Mouse (Mus musculus): Measurements from ENCODE around the gene Setd4. TPM values are rescaled to one million over a fixed set of nuclear protein-coding genes. Genes with fewer than 3 reads are reported as not detected.

The Setd4 gene
- polyA plus RNA-seq, 1 experiment from 2014 or later: 6.1 TPM

DNA sequence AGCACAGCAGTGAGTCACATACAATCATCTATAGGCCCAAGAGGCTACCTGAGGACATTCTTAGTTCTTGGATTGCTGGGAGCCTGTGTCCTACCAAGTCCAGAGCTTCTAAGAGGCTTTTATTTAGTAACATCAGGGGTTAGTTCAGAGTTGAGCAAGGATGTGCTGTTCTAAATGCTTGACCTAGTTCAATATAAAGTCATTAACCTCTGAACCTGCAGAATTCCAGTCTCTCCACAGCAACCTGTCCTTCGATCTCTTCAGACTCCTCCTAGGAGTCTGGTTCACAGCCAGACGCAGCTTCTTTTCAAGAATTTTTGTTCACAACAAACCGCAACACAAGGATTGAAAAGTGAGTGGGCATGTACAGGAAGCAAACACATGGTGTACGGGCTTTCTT, 7.1 kb upstream of the Setd4 start:
- H3K4me1 ChIP-seq (ENCODE audit: control insufficient read depth, insufficient read depth, low read length): 0 out of 2 replicates have a peak, but pooled peaks cover 6% of the 10 kb centered on the region
- H3K36me3 ChIP-seq (ENCODE audit: control insufficient read depth, insufficient read depth, low read length): no peaks in the 10 kb centered on the region
- 91% methylated on average over 4 of the region's 4 CpGs for WGBS (ENCODE audit: insufficient replicate concordance)
- no peak overlapping the region for H3K4me2 ChIP-seq
- no peak overlapping the region for H3K9ac ChIP-seq (ENCODE audit: low read depth, low read length)
- H3K9me3 ChIP-seq (replicated peaks; ENCODE audit: control insufficient read depth, low read length): no peaks in the 10 kb centered on the region
- no peak for ATAC-seq (replicated peaks; ENCODE audit: insufficient number of reproducible peaks, low FRiP score, low TSS enrichment)
- H3K27me3 ChIP-seq (ENCODE audit: control insufficient read depth, insufficient read depth, low read length): no peaks in the 10 kb centered on the region
- H3K4me3 ChIP-seq (ENCODE audit: low read depth, low read length): no peak overlapping the region
- H3K27ac ChIP-seq (ENCODE audit: low read depth, low read length): no peak overlapping the region

DNA sequence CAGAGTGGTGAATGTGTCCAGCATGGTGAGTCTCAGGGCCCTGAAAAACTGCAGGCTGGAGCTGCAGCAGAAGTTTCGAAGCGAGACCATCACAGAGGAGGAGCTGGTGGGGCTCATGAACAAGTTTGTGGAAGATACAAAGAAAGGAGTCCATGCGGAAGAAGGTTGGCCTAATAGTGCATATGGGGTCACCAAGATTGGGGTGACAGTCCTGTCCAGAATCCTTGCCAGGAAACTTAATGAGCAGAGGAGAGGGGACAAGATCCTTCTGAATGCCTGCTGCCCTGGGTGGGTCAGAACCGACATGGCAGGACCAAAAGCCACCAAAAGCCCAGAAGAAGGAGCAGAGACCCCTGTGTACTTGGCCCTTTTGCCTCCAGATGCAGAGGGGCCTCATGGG, 5.9 kb upstream of the Setd4 start:
- Histone ChIP-seq H3K36me3 (ENCODE audit: control insufficient read depth, insufficient read depth, low read length) (no peaks in the 10 kb centered on the region), H3K27ac (ENCODE audit: low read depth, low read length) (no peak overlapping the region), H3K9me3 (replicated peaks; ENCODE audit: control insufficient read depth, low read length) (no peaks in the 10 kb centered on the region), H3K4me1 (ENCODE audit: control insufficient read depth, insufficient read depth, low read length) (0 out of 2 replicates have a peak, but pooled peaks cover 6% of the 10 kb centered on the region), H3K4me3 (ENCODE audit: low read depth, low read length) (no peak overlapping the region), H3K4me2 (no peak overlapping the region), H3K27me3 (ENCODE audit: control insufficient read depth, insufficient read depth, low read length) (no peaks in the 10 kb centered on the region), H3K9ac (ENCODE audit: low read depth, low read length) (no peak overlapping the region)
- no peak for ATAC-seq (replicated peaks; ENCODE audit: insufficient number of reproducible peaks, low FRiP score, low TSS enrichment)
- 91% methylated on average over 4 of the region's 4 CpGs for WGBS (ENCODE audit: insufficient replicate concordance)

GRCm38 (mm10) chr16:93608731-93609130, 4.9 kb upstream of the Setd4 start:
- Histone ChIP-seq H3K9ac (ENCODE audit: low read depth, low read length) (no peak overlapping the region), H3K4me1 (ENCODE audit: control insufficient read depth, insufficient read depth, low read length) (0 out of 2 replicates have a peak, but pooled peaks cover 6% of the 10 kb centered on the region), H3K27me3 (ENCODE audit: control insufficient read depth, insufficient read depth, low read length) (no peaks in the 10 kb centered on the region), H3K4me2 (peak overlapping the region; percentile 93), H3K4me3 (ENCODE audit: low read depth, low read length) (no peak overlapping the region; the same call in 1 of the 2 replicates), H3K27ac (ENCODE audit: low read depth, low read length) (no peak overlapping the region), H3K36me3 (ENCODE audit: control insufficient read depth, insufficient read depth, low read length) (no peaks in the 10 kb centered on the region), H3K9me3 (replicated peaks; ENCODE audit: control insufficient read depth, low read length) (no peaks in the 10 kb centered on the region)
- WGBS (ENCODE audit: insufficient replicate concordance): 64% methylated on average over 8 of the region's 8 CpGs
- no peak for ATAC-seq (replicated peaks; ENCODE audit: insufficient number of reproducible peaks, low FRiP score, low TSS enrichment)

DNA sequence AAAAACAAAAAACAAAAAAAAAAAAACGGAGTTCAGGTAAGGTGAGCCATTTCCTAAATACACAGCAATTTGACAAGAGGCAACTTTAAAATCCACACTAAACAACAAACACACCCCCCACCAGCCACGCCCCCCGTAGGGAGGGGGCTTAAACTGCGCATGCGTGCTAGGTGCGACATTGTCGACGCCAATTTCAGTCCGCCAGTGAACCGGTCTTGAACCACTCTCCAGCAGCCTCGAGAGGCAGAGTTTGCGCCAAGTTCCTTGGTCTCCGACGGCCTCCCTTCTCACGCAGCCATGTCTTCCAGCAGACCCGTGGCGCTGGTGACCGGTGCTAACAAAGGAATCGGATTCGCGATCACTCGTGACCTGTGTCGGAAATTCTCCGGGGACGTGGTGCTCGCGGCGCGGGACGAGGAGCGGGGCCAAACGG, 3.8 kb upstream of the Setd4 start:
- Histone ChIP-seq H3K9ac (ENCODE audit: low read depth, low read length) (peak overlapping the region; percentile 82), H3K27ac (ENCODE audit: low read depth, low read length) (peak overlapping the region; percentile 73), H3K4me2 (peak overlapping the region; percentile 93), H3K4me1 (ENCODE audit: control insufficient read depth, insufficient read depth, low read length) (0 out of 2 replicates have a peak, but pooled peaks cover 6% of the 10 kb centered on the region), H3K27me3 (ENCODE audit: control insufficient read depth, insufficient read depth, low read length) (no peaks in the 10 kb centered on the region), H3K4me3 (ENCODE audit: low read depth, low read length) (peak overlapping the region; percentile 68), H3K9me3 (replicated peaks; ENCODE audit: control insufficient read depth, low read length) (no peaks in the 10 kb centered on the region), H3K36me3 (ENCODE audit: control insufficient read depth, insufficient read depth, low read length) (no peaks in the 10 kb centered on the region)
- WGBS (ENCODE audit: insufficient replicate concordance): under 1% methylated on average over 32 of the region's 32 CpGs
- ATAC-seq (replicated peaks; ENCODE audit: insufficient number of reproducible peaks, low FRiP score, low TSS enrichment): peak; percentile 49; the same call in 1 of the 2 replicates

DNA sequence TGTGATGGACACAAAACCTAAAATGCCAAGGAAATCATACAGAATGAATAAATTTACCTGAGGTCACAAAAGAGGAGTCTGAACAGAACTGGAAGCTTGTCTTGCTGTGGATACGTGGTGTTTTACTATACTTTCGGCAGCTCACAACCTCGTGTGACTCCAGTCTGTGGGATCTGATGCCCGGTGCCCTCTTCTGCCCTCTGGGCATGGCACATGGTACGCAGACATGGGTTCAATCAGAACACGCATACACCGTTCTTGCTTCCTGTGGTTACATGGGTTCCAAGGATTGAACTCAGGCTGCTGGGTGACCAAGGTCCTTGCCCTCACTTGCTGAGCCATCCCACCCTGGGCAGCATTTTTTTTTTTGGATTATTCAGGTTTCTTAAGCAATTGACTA, 2.3 kb upstream of the Setd4 start:
- 87% methylated on average over 7 of the region's 7 CpGs for WGBS (ENCODE audit: insufficient replicate concordance)
- no peak overlapping the region for H3K4me2 ChIP-seq
- H3K4me1 ChIP-seq (ENCODE audit: control insufficient read depth, insufficient read depth, low read length): 0 out of 2 replicates have a peak, but pooled peaks cover 6% of the 10 kb centered on the region
- H3K27ac ChIP-seq (ENCODE audit: low read depth, low read length): no peak overlapping the region
- no peak overlapping the region for H3K9ac ChIP-seq (ENCODE audit: low read depth, low read length)
- H3K36me3 ChIP-seq (ENCODE audit: control insufficient read depth, insufficient read depth, low read length): no peaks in the 10 kb centered on the region
- H3K27me3 ChIP-seq (ENCODE audit: control insufficient read depth, insufficient read depth, low read length): no peaks in the 10 kb centered on the region
- no peak overlapping the region for H3K4me3 ChIP-seq (ENCODE audit: low read depth, low read length)
- H3K9me3 ChIP-seq (replicated peaks; ENCODE audit: control insufficient read depth, low read length): no peaks in the 10 kb centered on the region
- ATAC-seq (replicated peaks; ENCODE audit: insufficient number of reproducible peaks, low FRiP score, low TSS enrichment): no peak

DNA sequence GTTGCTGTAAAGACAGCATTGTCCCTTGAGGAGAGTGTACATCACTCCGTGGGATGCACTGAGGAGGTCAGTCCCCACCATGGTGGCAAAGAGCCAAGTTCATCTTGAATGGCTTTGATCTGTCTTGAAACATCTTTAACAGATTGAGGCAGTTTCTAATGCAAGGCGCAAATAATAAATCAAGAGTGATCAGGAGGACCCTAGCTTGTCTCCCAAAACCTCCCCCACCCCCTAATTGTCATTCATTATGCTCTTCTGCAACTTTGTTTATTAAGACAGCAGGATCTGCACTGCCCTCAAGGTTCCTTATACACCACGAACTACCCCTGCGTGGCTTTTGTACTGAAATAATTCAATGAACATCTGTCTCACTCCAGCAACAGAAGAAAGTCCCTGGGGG, 1.7 kb upstream of the Setd4 start, which contains the start of gene Cbr1:
TSS of gene Cbr1 (plus strand) at position 301 of the 400 bp plus-strand sequence.
- Histone ChIP-seq H3K9me3 (replicated peaks; ENCODE audit: control insufficient read depth, low read length) (no peaks in the 10 kb centered on the region), H3K4me3 (ENCODE audit: low read depth, low read length) (peak within 1 kb of the TSS; percentile 67), H3K4me2 (peak within 1 kb of the TSS; percentile 94), H3K27ac (ENCODE audit: low read depth, low read length) (no peak within 1 kb of the TSS), H3K27me3 (ENCODE audit: control insufficient read depth, insufficient read depth, low read length) (no peaks in the 10 kb centered on the region), H3K4me1 (ENCODE audit: control insufficient read depth, insufficient read depth, low read length) (0 out of 2 replicates have a peak, but pooled peaks cover 6% of the 10 kb centered on the region), H3K36me3 (ENCODE audit: control insufficient read depth, insufficient read depth, low read length) (no peaks in the 10 kb centered on the region), H3K9ac (ENCODE audit: low read depth, low read length) (0 out of 2 replicates have a peak within 1 kb of the TSS, but pooled peaks have one; percentile 88)
- ATAC-seq (replicated peaks; ENCODE audit: insufficient number of reproducible peaks, low FRiP score, low TSS enrichment): no peak
- WGBS (ENCODE audit: insufficient replicate concordance): 72% methylated on average over 4 of the region's 4 CpGs

- H3K27me3 ChIP-seq (ENCODE audit: control insufficient read depth, insufficient read depth, low read length): no peaks in the 10 kb centered on the region
- WGBS (ENCODE audit: insufficient replicate concordance): 3% methylated on average over 16 of the region's 16 CpGs
Measured at GRCm38 (mm10) chr16:93604481-93604969, 662 bp upstream of the Setd4 start.

GRCm38 (mm10) chr16:93599461-93599860, 4.4 kb downstream of the Setd4 start:
- Histone ChIP-seq H3K9me3 (replicated peaks; ENCODE audit: control insufficient read depth, low read length) (no peaks in the 10 kb centered on the region), H3K36me3 (ENCODE audit: control insufficient read depth, insufficient read depth, low read length) (0 out of 2 replicates have a peak, but pooled peaks cover 4% of the 10 kb centered on the region), H3K9ac (ENCODE audit: low read depth, low read length) (no peak overlapping the region), H3K4me1 (ENCODE audit: control insufficient read depth, insufficient read depth, low read length) (no peaks in the 10 kb centered on the region), H3K4me3 (ENCODE audit: low read depth, low read length) (no peak overlapping the region), H3K27ac (ENCODE audit: low read depth, low read length) (no peak overlapping the region), H3K27me3 (ENCODE audit: control insufficient read depth, insufficient read depth, low read length) (no peaks in the 10 kb centered on the region), H3K4me2 (no peak overlapping the region; the same call in 1 of the 2 replicates)
- no peak for ATAC-seq (replicated peaks; ENCODE audit: insufficient number of reproducible peaks, low FRiP score, low TSS enrichment)
- 81% methylated on average over 6 of the region's 6 CpGs for WGBS (ENCODE audit: insufficient replicate concordance)

More at GRCm38 (mm10) chr16:93604481-93604969, 662 bp upstream of the Setd4 start:
- Histone ChIP-seq H3K4me1 (ENCODE audit: control insufficient read depth, insufficient read depth, low read length) (0 out of 2 replicates have a peak, but pooled peaks cover 6% of the 10 kb centered on the region), H3K4me2 (peak overlapping the region; percentile 94), H3K36me3 (ENCODE audit: control insufficient read depth, insufficient read depth, low read length) (no peaks in the 10 kb centered on the region), H3K4me3 (ENCODE audit: low read depth, low read length) (peak overlapping the region; percentile 67), H3K27ac (ENCODE audit: low read depth, low read length) (peak overlapping the region; percentile 96; the same call in 1 of the 2 replicates), H3K9ac (ENCODE audit: low read depth, low read length) (peak overlapping the region; percentile 88), H3K9me3 (replicated peaks; ENCODE audit: control insufficient read depth, low read length) (no peaks in the 10 kb centered on the region)
- no peak for ATAC-seq (replicated peaks; ENCODE audit: insufficient number of reproducible peaks, low FRiP score, low TSS enrichment)

- Histone ChIP-seq H3K4me1 (ENCODE audit: control insufficient read depth, insufficient read depth, low read length) (no peaks in the 10 kb centered on the region), H3K9me3 (replicated peaks; ENCODE audit: control insufficient read depth, low read length) (no peaks in the 10 kb centered on the region), H3K4me2 (no peak overlapping the region), H3K9ac (ENCODE audit: low read depth, low read length) (no peak overlapping the region), H3K27me3 (ENCODE audit: control insufficient read depth, insufficient read depth, low read length) (no peaks in the 10 kb centered on the region), H3K36me3 (ENCODE audit: control insufficient read depth, insufficient read depth, low read length) (0 out of 2 replicates have a peak, but pooled peaks cover 4% of the 10 kb centered on the region), H3K27ac (ENCODE audit: low read depth, low read length) (no peak overlapping the region), H3K4me3 (ENCODE audit: low read depth, low read length) (no peak overlapping the region)
- WGBS (ENCODE audit: insufficient replicate concordance): 92% methylated on average over 9 of the region's 9 CpGs
- no peak for ATAC-seq (replicated peaks; ENCODE audit: insufficient number of reproducible peaks, low FRiP score, low TSS enrichment)
Measured at GRCm38 (mm10) chr16:93597551-93597950, 6.3 kb downstream of the Setd4 start.
